Mouse (Mus musculus) liver, embryonic 11.5 days (tissue): ENCODE results near the gene Olfr56. TPM values are rescaled to one million over a fixed set of nuclear protein-coding genes. Genes with fewer than 3 reads are reported as not detected.
"Not testable (repeated sequence)": the region's sequence is repeated elsewhere in the genome, so short reads cannot be mapped to it uniquely, and the experiment has no call there.

ENCODE experiments used
- ATAC-seq: fragments of 200-750 bp; cut with Nextera tagmentation; replicated peaks from 2 replicates; pipeline ENCODE4 v1.8.0; 2017; ENCODE audit warnings: moderate number of reproducible peaks, mild to moderate bottlenecking, moderate TSS enrichment, moderate library complexity; ENCODE audit not compliant: low FRiP score
- DNase-seq: peaks from one replicate; pipeline ENCODE4 v3.0.0-alpha.2; 2017; ENCODE audit warnings: low spot score
- H3K27ac ChIP-seq: fragments of 300-500 bp; sonication (generic); 2 replicates; pipeline ENCODE4 v1.5.1; 2014; ENCODE audit warnings: mild to moderate bottlenecking, low read depth, low read length, control low read depth
- H3K27me3 ChIP-seq: fragments of 300-500 bp; sonication (generic); replicated peaks from 2 replicates; pipeline ENCODE4 v1.6.1; 2014; ENCODE audit warnings: low read length, mixed read lengths; ENCODE audit not compliant: control insufficient read depth, insufficient read depth
- H3K36me3 ChIP-seq: fragments of 300-500 bp; sonication (generic); 2 replicates; pipeline ENCODE4 v1.6.1; 2014; ENCODE audit warnings: mild to moderate bottlenecking, low read length, moderate library complexity, mixed read lengths; ENCODE audit not compliant: control insufficient read depth, insufficient read depth
- H3K4me1 ChIP-seq: fragments of 300-500 bp; sonication (generic); replicated peaks from 2 replicates; pipeline ENCODE4 v1.6.1; 2014; ENCODE audit warnings: low read length, mixed read lengths; ENCODE audit not compliant: control insufficient read depth, insufficient read depth
- H3K4me2 ChIP-seq: fragments of 300-500 bp; sonication (generic); 2 replicates; pipeline ENCODE4 v1.6.1; 2014; ENCODE audit warnings: mild to moderate bottlenecking, control low read depth, moderate library complexity
- H3K4me3 ChIP-seq: fragments of 300-500 bp; sonication (generic); 2 replicates; pipeline ENCODE4 v1.5.1; 2014; ENCODE audit warnings: low read depth, low read length, control low read depth
- H3K9ac ChIP-seq: fragments of 300-500 bp; sonication (generic); 2 replicates; pipeline ENCODE4 v1.6.1; 2014; ENCODE audit warnings: low read depth, low read length, control low read depth
- H3K9me3 ChIP-seq: fragments of 300-500 bp; sonication (generic); 2 replicates; pipeline ENCODE4 v1.6.1; 2016; ENCODE audit warnings: low read length, inconsistent platforms, mixed read lengths; ENCODE audit not compliant: control insufficient read depth
- WGBS: fragments of 180-500 bp; shearing (Covaris S2); extraction: QIAGEN DNeasy Blood & Tissue Kit; methylation state at CpG from one replicate; pipeline ENCODE4 v1.1.7; 2014; 5-methylcytosine and 5-hydroxymethylcytosine counted together
- polyA plus RNA-seq: library from polyadenylated mRNA; unstranded; fragments of >200 nt; fragmentation: Nextera tagmentation; extraction: Ambion mirVana; gene quantifications from 2 replicates; pipeline ENCODE4 v1.2.1, GENCODE M21; 2014

Gene Olfr56
- polyA plus RNA-seq, 1 experiment from 2014 or later: 0.10 TPM

GRCm38 (mm10) chr11:49012074-49012473, 33.4 kb downstream of the Olfr56 start:
- H3K4me3 ChIP-seq, H3K9ac ChIP-seq, H3K36me3 ChIP-seq, ATAC-seq, H3K4me1 ChIP-seq, H3K27me3 ChIP-seq, H3K27ac ChIP-seq, DNase-seq, H3K9me3 ChIP-seq, H3K4me2 ChIP-seq: not testable (repeated sequence)

GRCm38 (mm10) chr11:49050064-49050463, 71.4 kb downstream of the Olfr56 start:
- not testable (repeated sequence) for H3K4me3 ChIP-seq, H3K27ac ChIP-seq, H3K4me1 ChIP-seq, H3K9ac ChIP-seq, H3K9me3 ChIP-seq, H3K36me3 ChIP-seq, ATAC-seq, H3K4me2 ChIP-seq, DNase-seq, H3K27me3 ChIP-seq

DNA sequence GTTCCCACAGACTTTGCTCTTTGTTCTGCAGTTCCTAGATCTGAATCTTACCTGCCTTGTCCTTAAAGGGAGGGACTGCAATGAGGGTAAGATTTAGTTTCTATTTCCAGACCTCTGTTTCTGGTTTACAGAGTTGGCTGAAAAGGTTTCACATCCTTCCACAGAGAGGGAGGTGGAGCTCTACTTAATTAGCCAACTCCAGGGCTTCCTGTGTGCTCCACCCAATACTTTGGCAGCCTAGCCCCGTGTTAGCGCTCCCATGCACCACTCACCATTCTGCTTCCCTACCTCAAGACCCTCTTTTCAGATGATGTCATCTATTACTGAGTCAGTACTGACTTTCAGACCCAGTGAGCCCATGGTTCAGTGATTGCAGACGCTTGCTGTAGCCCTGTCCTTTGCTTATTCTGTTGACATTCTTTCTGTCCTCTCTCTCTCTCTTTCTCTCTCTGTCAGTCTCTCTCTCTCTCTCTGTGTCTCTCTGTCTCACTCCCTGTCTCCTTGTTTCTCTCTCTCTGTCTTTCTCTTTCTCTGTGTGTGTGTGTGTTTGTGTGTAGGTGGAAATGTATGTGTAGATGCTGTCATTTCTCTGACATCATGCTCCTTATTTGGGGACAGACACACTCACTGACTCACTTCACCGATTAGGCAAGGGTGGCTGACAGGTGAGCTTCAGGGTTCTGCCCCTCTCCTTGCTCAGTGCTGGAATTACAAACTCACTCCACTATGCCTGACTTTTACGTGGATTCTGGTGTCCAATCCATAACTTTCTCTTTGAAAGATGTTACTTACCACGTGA, 72.6 kb downstream of the Olfr56 start, which contains the start of gene 9930111J21Rik2:
TSS of gene 9930111J21Rik2 (minus strand) at position 150 of the 799 bp plus-strand sequence.
- DNase-seq, H3K4me2 ChIP-seq, H3K36me3 ChIP-seq, H3K27me3 ChIP-seq, H3K27ac ChIP-seq, ATAC-seq, H3K4me1 ChIP-seq, H3K9ac ChIP-seq, H3K4me3 ChIP-seq, H3K9me3 ChIP-seq: not testable (repeated sequence)
- WGBS: 57% methylated on average over 1 of the region's 6 CpGs

GRCm38 (mm10) chr11:49051894-49052293, 73.2 kb downstream of the Olfr56 start:
- H3K27ac ChIP-seq, H3K4me2 ChIP-seq, H3K9ac ChIP-seq, ATAC-seq, H3K4me3 ChIP-seq, H3K9me3 ChIP-seq, H3K27me3 ChIP-seq, DNase-seq, H3K4me1 ChIP-seq, H3K36me3 ChIP-seq: not testable (repeated sequence)
- WGBS: no CpG with 5 or more reads among the region's 5 CpGs

DNA sequence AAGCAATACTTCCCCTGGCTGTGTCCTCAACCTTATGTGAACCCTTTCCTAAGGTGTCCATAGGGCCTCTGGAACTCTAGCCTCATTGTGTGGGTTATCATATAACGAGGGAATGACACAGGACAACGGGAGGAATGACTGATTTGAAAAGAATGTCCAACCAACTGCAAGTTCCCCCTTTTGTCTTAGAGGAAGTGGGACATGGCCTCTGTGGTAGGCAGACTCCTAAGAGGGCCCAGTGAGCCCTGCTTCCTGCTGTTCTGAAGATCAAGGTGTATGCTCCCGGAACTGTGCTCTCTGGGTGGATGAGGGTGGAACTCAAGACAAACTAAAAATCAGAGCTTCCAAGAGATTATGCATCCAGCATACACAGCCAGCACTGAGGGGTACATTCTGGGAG, 81.4 kb downstream of the Olfr56 start:
- not testable (repeated sequence) for H3K9ac ChIP-seq, H3K27ac ChIP-seq, H3K36me3 ChIP-seq, H3K4me1 ChIP-seq, ATAC-seq, DNase-seq, H3K27me3 ChIP-seq, H3K4me2 ChIP-seq, H3K9me3 ChIP-seq, H3K4me3 ChIP-seq
- 23% methylated on average over 2 of the region's 3 CpGs for WGBS

- H3K27ac ChIP-seq, ATAC-seq, H3K9me3 ChIP-seq, H3K36me3 ChIP-seq, H3K4me1 ChIP-seq, H3K27me3 ChIP-seq, H3K4me3 ChIP-seq, DNase-seq, H3K4me2 ChIP-seq, H3K9ac ChIP-seq: not testable (repeated sequence)
- 65% methylated on average over 2 of the region's 2 CpGs for WGBS
Measured at GRCm38 (mm10) chr11:49061865-49062264, 83.2 kb downstream of the Olfr56 start.

DNA sequence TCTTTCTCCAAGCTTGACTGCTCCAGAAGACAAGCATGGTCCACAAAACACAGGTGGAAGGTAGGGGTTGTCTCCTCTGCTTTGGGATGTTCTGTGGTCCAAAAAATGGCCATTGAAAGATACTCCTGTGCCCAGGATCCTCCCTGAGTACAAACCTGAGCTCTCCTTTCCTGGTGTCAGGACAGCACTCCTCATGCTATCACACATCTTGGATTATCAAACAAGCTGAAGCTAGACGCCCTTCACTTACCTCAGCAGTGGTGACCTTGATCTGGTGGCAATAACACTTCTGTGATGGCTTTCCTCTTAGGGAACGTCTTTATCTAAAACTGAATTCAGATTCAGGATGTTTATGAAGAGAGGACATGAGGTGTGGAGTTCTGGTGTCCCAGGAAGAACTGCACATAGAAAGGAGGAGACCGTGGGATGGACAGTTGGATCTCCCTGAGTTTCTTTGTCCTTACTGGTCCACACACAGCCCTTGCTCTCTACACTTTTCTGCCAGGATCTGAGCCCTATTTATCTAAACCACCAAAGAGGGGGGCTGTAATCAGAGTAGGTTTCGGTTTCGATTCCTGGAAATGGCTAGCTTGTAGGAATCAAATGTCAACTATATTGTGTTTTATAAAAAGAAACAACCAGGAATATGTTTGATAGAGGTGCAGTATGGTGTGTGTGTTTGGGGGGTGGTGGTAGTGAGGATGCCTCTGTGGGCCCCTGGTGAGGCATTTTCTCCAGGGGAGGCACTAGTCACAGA, 85.2 kb downstream of the Olfr56 start, which contains the start of gene Tgtp2:
TSS of gene Tgtp2 (minus strand) at position 494 of the 757 bp plus-strand sequence.
- not testable (repeated sequence) for H3K27me3 ChIP-seq, DNase-seq, H3K9ac ChIP-seq, H3K9me3 ChIP-seq, ATAC-seq, H3K4me1 ChIP-seq, H3K4me2 ChIP-seq, H3K36me3 ChIP-seq, H3K27ac ChIP-seq, H3K4me3 ChIP-seq
- WGBS: 74% methylated on average over 5 of the region's 5 CpGs

DNA sequence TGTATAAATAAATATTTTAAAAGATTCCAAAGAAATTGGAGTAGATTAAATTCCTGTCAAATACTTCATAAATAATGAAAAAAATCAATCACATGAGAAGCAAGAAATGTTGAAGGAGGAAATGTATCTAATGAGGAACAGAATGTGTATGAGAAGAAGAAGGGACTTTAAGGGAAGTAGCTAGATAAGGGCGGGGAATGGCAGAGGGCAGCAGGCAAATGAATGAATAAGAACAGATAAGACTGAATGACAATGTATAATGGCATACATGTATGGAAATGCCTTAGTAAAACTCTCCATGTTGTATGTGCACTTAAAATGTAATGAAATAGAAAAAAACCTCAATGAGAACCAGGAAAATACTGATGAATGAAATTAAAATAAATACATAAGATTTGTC, 89.7 kb downstream of the Olfr56 start:
- ATAC-seq (no peak), DNase-seq (no peak)
- H3K27me3 ChIP-seq: no peaks in the 10 kb centered on the region
- H3K36me3 ChIP-seq: no peaks in the 10 kb centered on the region
- no peak overlapping the region for H3K27ac ChIP-seq
- no peak overlapping the region for H3K4me2 ChIP-seq
- no peaks in the 10 kb centered on the region for H3K4me1 ChIP-seq
- H3K4me3 ChIP-seq: no peak overlapping the region
- H3K9me3 ChIP-seq: no peaks in the 10 kb centered on the region
- H3K9ac ChIP-seq: no peak overlapping the region
- 53% methylated on average over 1 of the region's 1 CpGs for WGBS
